Mouse (Mus musculus): ENCODE results near the gene Slc25a44.
A peak's percentile ranks its signal among the peaks of the same experiment; 100 is the strongest.
"Not testable (repeated sequence)": the region's sequence is repeated elsewhere in the genome, so short reads cannot be mapped to it uniquely, and the experiment has no call there.

Gene Slc25a44

GRCm38 (mm10) chr3:88450379-88451131 lies 25.6 kb upstream of the Slc25a44 start:
- DNase-seq (ENCODE audit: low read depth, low spot score) = no peak

- DNase-seq (ENCODE audit: low read depth, low spot score) = peak; percentile 55
These were observed 24.6 kb upstream of the Slc25a44 start for GRCm38 (mm10) chr3:88449395-88450023.

GRCm38 (mm10) chr3:88448443-88448842 lies 23.5 kb upstream of the Slc25a44 start:
- DNase-seq (ENCODE audit: low read depth, low spot score) = no peak

GRCm38 (mm10) chr3:88447676-88448183 lies 22.8 kb upstream of the Slc25a44 start:
- DNase-seq (ENCODE audit: low read depth, low spot score) = no peak

GRCm38 (mm10) chr3:88446471-88447123 lies 21.7 kb upstream of the Slc25a44 start:
- DNase-seq (ENCODE audit: low read depth, low spot score) = no peak

GRCm38 (mm10) chr3:88442888-88443287 lies 17.9 kb upstream of the Slc25a44 start:
- DNase-seq (ENCODE audit: low read depth, low spot score) = peak; percentile 42

GRCm38 (mm10) chr3:88442488-88442887 lies 17.5 kb upstream of the Slc25a44 start:
- no peak for DNase-seq (ENCODE audit: low read depth, low spot score)

- peak; percentile 83 for DNase-seq (ENCODE audit: low read depth, low spot score)
These were observed 15.8 kb upstream of the Slc25a44 start for GRCm38 (mm10) chr3:88440500-88441381.

- peak; percentile 73 for DNase-seq (ENCODE audit: low read depth, low spot score)
These were observed 14.6 kb upstream of the Slc25a44 start for GRCm38 (mm10) chr3:88439582-88439981.

GRCm38 (mm10) chr3:88437454-88437853 lies 12.5 kb upstream of the Slc25a44 start:
- DNase-seq (ENCODE audit: low read depth, low spot score) = no peak

- DNase-seq (ENCODE audit: low read depth, low spot score) = peak; percentile 47
These were observed 11.7 kb upstream of the Slc25a44 start for GRCm38 (mm10) chr3:88436395-88437201.

- no peak for DNase-seq (ENCODE audit: low read depth, low spot score)
These were observed 10.6 kb upstream of the Slc25a44 start for GRCm38 (mm10) chr3:88435515-88435914.

- not testable (repeated sequence) for DNase-seq (ENCODE audit: low read depth, low spot score)
These were observed 3.7 kb upstream of the Slc25a44 start for GRCm38 (mm10) chr3:88428639-88429038.

GRCm38 (mm10) chr3:88427342-88427905 lies 2.5 kb upstream of the Slc25a44 start:
- DNase-seq (ENCODE audit: low read depth, low spot score) = no peak

- DNase-seq (ENCODE audit: low read depth, low spot score) = no peak
These were observed 925 bp upstream of the Slc25a44 start for GRCm38 (mm10) chr3:88425708-88426420.

GRCm38 (mm10) chr3:88425330-88425689 lies 371 bp upstream of the Slc25a44 start:
- DNase-seq (ENCODE audit: low read depth, low spot score) = no peak

GRCm38 (mm10) chr3:88422020-88422720 lies 2.8 kb downstream of the Slc25a44 start:
- DNase-seq (ENCODE audit: low read depth, low spot score) = no peak

- DNase-seq (ENCODE audit: low read depth, low spot score) = no peak
These were observed 4.2 kb downstream of the Slc25a44 start for GRCm38 (mm10) chr3:88420771-88421170.

GRCm38 (mm10) chr3:88418016-88418415 lies 6.9 kb downstream of the Slc25a44 start:
- DNase-seq (ENCODE audit: low read depth, low spot score) = no peak

All from R1 (cell line).